Mouse (Mus musculus) heart, embryonic 15.5 days (tissue): Measurements from ENCODE around the gene Olfr543. TPM values are rescaled to one million over a fixed set of nuclear protein-coding genes. Genes with fewer than 3 reads are reported as not detected.

Experiments used
- ATAC-seq: fragments of 200-750 bp; cut with Nextera tagmentation; replicated peaks from 2 replicates; pipeline ENCODE4 v1.8.0; 2017; ENCODE audit warnings: low read depth, moderate TSS enrichment; ENCODE audit not compliant: insufficient number of reproducible peaks, insufficient read depth, low FRiP score
- H3K27ac ChIP-seq: fragments of 300-500 bp; sonication (generic); 2 replicates; pipeline ENCODE4 v1.5.1; 2015; ENCODE audit warnings: mild to moderate bottlenecking, inconsistent platforms
- H3K27me3 ChIP-seq: fragments of 300-500 bp; sonication (generic); 2 replicates; pipeline ENCODE4 v1.6.1; 2015; ENCODE audit warnings: inconsistent platforms
- H3K36me3 ChIP-seq: fragments of 300-500 bp; sonication (generic); 2 replicates; pipeline ENCODE4 v1.6.1; 2015; ENCODE audit warnings: mild to moderate bottlenecking, inconsistent platforms
- H3K4me1 ChIP-seq: fragments of 300-500 bp; sonication (generic); replicated peaks from 2 replicates; pipeline ENCODE4 v1.6.1; 2015; ENCODE audit warnings: inconsistent platforms
- H3K4me2 ChIP-seq: fragments of 300-500 bp; sonication (generic); 2 replicates; pipeline ENCODE4 v1.6.1; 2015; ENCODE audit warnings: inconsistent platforms, mild to moderate bottlenecking, moderate library complexity
- H3K4me3 ChIP-seq: fragments of 300-500 bp; sonication (generic); 2 replicates; pipeline ENCODE4 v1.5.1; 2015; ENCODE audit warnings: mild to moderate bottlenecking, inconsistent platforms
- H3K9ac ChIP-seq: fragments of 300-500 bp; sonication (generic); 2 replicates; pipeline ENCODE4 v1.6.1; 2015; ENCODE audit warnings: mild to moderate bottlenecking, inconsistent platforms
- H3K9me3 ChIP-seq: fragments of 300-500 bp; sonication (generic); replicated peaks from 2 replicates; pipeline ENCODE4 v1.6.1; 2016; ENCODE audit warnings: inconsistent platforms
- WGBS: fragments of 180-500 bp; shearing (Covaris S2); methylation state at CpG from one replicate; pipeline ENCODE4 v1.1.7; 2015; ENCODE audit warnings: mixed read lengths; 5-methylcytosine and 5-hydroxymethylcytosine counted together
- polyA plus RNA-seq: library from polyadenylated mRNA; unstranded; fragments of >200 nt; fragmentation: Nextera tagmentation; extraction: Ambion mirVana; gene quantifications from 2 replicates; pipeline ENCODE4 v1.2.1, GENCODE M21; 2015

Gene Olfr543
- 0.29 and 0.30 TPM in 2 replicates for polyA plus RNA-seq

GRCm38 (mm10) chr7:102481579-102481978 is at the start of gene Olfr543:
Gene Olfr543 (minus strand): TSS chr7:102481679.
- Histone ChIP-seq H3K9me3 (no peaks in the 10 kb centered on the region), H3K36me3 (no peaks in the 10 kb centered on the region), H3K4me1 (peaks cover 7% of the 10 kb centered on the region), H3K27me3 (no peaks in the 10 kb centered on the region), H3K9ac (no peak within 1 kb of the TSS), H3K27ac (no peak within 1 kb of the TSS), H3K4me3 (no peak within 1 kb of the TSS), H3K4me2 (no peak within 1 kb of the TSS)
- no peak for ATAC-seq
- 94% methylated on average over 4 of the region's 4 CpGs for WGBS

GRCm38 (mm10) chr7:102529052-102529451 is 47.6 kb upstream of the Olfr543 start:
- H3K9ac ChIP-seq: no peak overlapping the region
- no peaks in the 10 kb centered on the region for H3K4me1 ChIP-seq
- WGBS: 62% methylated on average over 1 of the region's 1 CpGs
- no peaks in the 10 kb centered on the region for H3K9me3 ChIP-seq
- ATAC-seq: no peak
- no peaks in the 10 kb centered on the region for H3K36me3 ChIP-seq
- H3K4me3 ChIP-seq: no peak overlapping the region
- H3K27me3 ChIP-seq: no peaks in the 10 kb centered on the region
- H3K27ac ChIP-seq: no peak overlapping the region
- H3K4me2 ChIP-seq: no peak overlapping the region

- no peak for ATAC-seq
- Histone ChIP-seq H3K9me3 (no peaks in the 10 kb centered on the region), H3K4me1 (peaks cover 4% of the 10 kb centered on the region; the same call in 1 of the 2 replicates), H3K4me3 (no peak overlapping the region), H3K4me2 (no peak overlapping the region), H3K36me3 (no peaks in the 10 kb centered on the region), H3K27ac (no peak overlapping the region), H3K9ac (no peak overlapping the region), H3K27me3 (peaks cover 8% of the 10 kb centered on the region)
- 68% methylated on average over 2 of the region's 2 CpGs for WGBS
These were observed 35.5 kb upstream of the Olfr543 start for GRCm38 (mm10) chr7:102517051-102517335.

GRCm38 (mm10) chr7:102516261-102517050 is 35.0 kb upstream of the Olfr543 start:
- peaks cover 12% of the 10 kb centered on the region for H3K27me3 ChIP-seq
- no peak overlapping the region for H3K27ac ChIP-seq
- ATAC-seq: no peak
- H3K4me3 ChIP-seq: no peak overlapping the region
- H3K4me2 ChIP-seq: no peak overlapping the region
- H3K9ac ChIP-seq: no peak overlapping the region
- 39% methylated on average over 10 of the region's 10 CpGs for WGBS
- no peaks in the 10 kb centered on the region for H3K36me3 ChIP-seq
- H3K9me3 ChIP-seq: no peaks in the 10 kb centered on the region
- peaks cover 4% of the 10 kb centered on the region; the same call in 1 of the 2 replicates for H3K4me1 ChIP-seq

GRCm38 (mm10) chr7:102514144-102514543 is 32.7 kb upstream of the Olfr543 start:
- peaks cover 4% of the 10 kb centered on the region; the same call in 1 of the 2 replicates for H3K4me1 ChIP-seq
- ATAC-seq: no peak
- WGBS: 40% methylated on average over 4 of the region's 4 CpGs
- no peak overlapping the region for H3K9ac ChIP-seq
- H3K27ac ChIP-seq: no peak overlapping the region
- H3K4me2 ChIP-seq: no peak overlapping the region
- H3K9me3 ChIP-seq: no peaks in the 10 kb centered on the region
- H3K36me3 ChIP-seq: no peaks in the 10 kb centered on the region
- peaks cover 12% of the 10 kb centered on the region for H3K27me3 ChIP-seq
- H3K4me3 ChIP-seq: no peak overlapping the region

- 1% methylated on average over 54 of the region's 54 CpGs for WGBS
These were observed 31.4 kb upstream of the Olfr543 start for GRCm38 (mm10) chr7:102512814-102513435.

GRCm38 (mm10) chr7:102511927-102512326 is 30.4 kb upstream of the Olfr543 start:
- H3K9me3 ChIP-seq: no peaks in the 10 kb centered on the region
- no peak overlapping the region for H3K9ac ChIP-seq
- H3K4me2 ChIP-seq: no peak overlapping the region
- peaks cover 12% of the 10 kb centered on the region for H3K27me3 ChIP-seq
- 86% methylated on average over 10 of the region's 10 CpGs for WGBS
- no peak overlapping the region for H3K4me3 ChIP-seq
- no peak overlapping the region for H3K27ac ChIP-seq
- no peaks in the 10 kb centered on the region for H3K36me3 ChIP-seq
- H3K4me1 ChIP-seq: peaks cover 4% of the 10 kb centered on the region; the same call in 1 of the 2 replicates
- no peak for ATAC-seq

More at GRCm38 (mm10) chr7:102512814-102513435, 31.4 kb upstream of the Olfr543 start:
- Histone ChIP-seq H3K4me3 (peak overlapping the region; percentile 55), H3K4me2 (peak overlapping the region; percentile 95), H3K27me3 (peaks cover 12% of the 10 kb centered on the region), H3K9ac (peak overlapping the region; percentile 73), H3K36me3 (no peaks in the 10 kb centered on the region), H3K4me1 (peaks cover 4% of the 10 kb centered on the region; the same call in 1 of the 2 replicates), H3K27ac (no peak overlapping the region), H3K9me3 (no peaks in the 10 kb centered on the region)
- peak; percentile 84 for ATAC-seq

- Histone ChIP-seq H3K27ac (no peak overlapping the region), H3K9me3 (no peaks in the 10 kb centered on the region), H3K4me3 (no peak overlapping the region), H3K4me2 (no peak overlapping the region), H3K36me3 (no peaks in the 10 kb centered on the region), H3K9ac (no peak overlapping the region), H3K27me3 (peaks cover 12% of the 10 kb centered on the region), H3K4me1 (no peaks in the 10 kb centered on the region; the same call in 1 of the 2 replicates)
- ATAC-seq: no peak
- WGBS: 82% methylated on average over 7 of the region's 7 CpGs
These were observed 28.2 kb upstream of the Olfr543 start for GRCm38 (mm10) chr7:102509726-102510125.

GRCm38 (mm10) chr7:102508666-102509065 is 27.2 kb upstream of the Olfr543 start:
- H3K9me3 ChIP-seq: no peaks in the 10 kb centered on the region
- ATAC-seq: no peak
- H3K27me3 ChIP-seq: peaks cover 5% of the 10 kb centered on the region
- H3K4me3 ChIP-seq: no peak overlapping the region
- H3K4me2 ChIP-seq: no peak overlapping the region
- WGBS: 82% methylated on average over 6 of the region's 6 CpGs
- H3K9ac ChIP-seq: no peak overlapping the region
- H3K4me1 ChIP-seq: no peaks in the 10 kb centered on the region; the same call in 1 of the 2 replicates
- no peaks in the 10 kb centered on the region for H3K36me3 ChIP-seq
- no peak overlapping the region for H3K27ac ChIP-seq

- no peak overlapping the region for H3K4me2 ChIP-seq
- no peaks in the 10 kb centered on the region for H3K36me3 ChIP-seq
- no peaks in the 10 kb centered on the region for H3K9me3 ChIP-seq
- no peak for ATAC-seq
- H3K27ac ChIP-seq: no peak overlapping the region
- H3K4me3 ChIP-seq: no peak overlapping the region
- H3K27me3 ChIP-seq: peaks cover 4% of the 10 kb centered on the region; the same call in 1 of the 2 replicates
- H3K9ac ChIP-seq: no peak overlapping the region
- H3K4me1 ChIP-seq: no peaks in the 10 kb centered on the region; the same call in 1 of the 2 replicates
- 81% methylated on average over 9 of the region's 9 CpGs for WGBS
These were observed 26.6 kb upstream of the Olfr543 start for GRCm38 (mm10) chr7:102508066-102508465.

GRCm38 (mm10) chr7:102506848-102507247 is 25.4 kb upstream of the Olfr543 start:
- no peak; the same call in 1 of the 2 replicates for ATAC-seq
- H3K4me2 ChIP-seq: no peak overlapping the region
- 47% methylated on average over 3 of the region's 3 CpGs for WGBS

More at GRCm38 (mm10) chr7:102506848-102507247, 25.4 kb upstream of the Olfr543 start:
- no peaks in the 10 kb centered on the region for H3K4me1 ChIP-seq
- H3K27ac ChIP-seq: no peak overlapping the region
- H3K9me3 ChIP-seq: no peaks in the 10 kb centered on the region
- no peak overlapping the region for H3K4me3 ChIP-seq
- H3K36me3 ChIP-seq: no peaks in the 10 kb centered on the region
- peaks cover 4% of the 10 kb centered on the region; the same call in 1 of the 2 replicates for H3K27me3 ChIP-seq
- H3K9ac ChIP-seq: no peak overlapping the region
